Mouse (Mus musculus): ENCODE data around the gene Zcwpw1.
"Not testable (repeated sequence)": the region's sequence is repeated elsewhere in the genome, so short reads cannot be mapped to it uniquely, and the experiment has no call there.

The Zcwpw1 gene

GRCm38 (mm10) chr5:137836611-137837010, 49.0 kb downstream of the Zcwpw1 start:
- no peak for DNase-seq

- DNase-seq: not testable (repeated sequence)
Observed at GRCm38 (mm10) chr5:137837110-137837509, 49.5 kb downstream of the Zcwpw1 start.

DNA sequence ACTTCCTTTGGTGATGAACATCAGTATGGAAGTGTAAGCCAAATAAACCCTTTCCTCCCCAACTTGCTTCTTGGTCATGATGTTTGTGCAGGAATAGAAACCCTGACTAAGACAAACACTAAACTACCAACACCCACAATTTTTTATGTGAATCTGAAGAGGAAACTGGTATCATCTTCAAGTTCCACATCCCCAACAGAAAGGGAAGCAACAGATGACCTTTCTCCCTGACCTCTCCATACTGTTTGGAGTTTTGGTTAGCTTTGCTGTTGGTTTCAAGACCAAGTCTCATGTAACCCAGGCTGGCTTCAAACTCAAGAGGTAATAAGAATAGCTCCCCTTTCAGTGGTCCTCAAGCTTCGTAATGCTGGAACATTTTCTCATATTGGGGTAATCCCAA, 62.7 kb downstream of the Zcwpw1 start:
- not testable (repeated sequence) for DNase-seq

DNA sequence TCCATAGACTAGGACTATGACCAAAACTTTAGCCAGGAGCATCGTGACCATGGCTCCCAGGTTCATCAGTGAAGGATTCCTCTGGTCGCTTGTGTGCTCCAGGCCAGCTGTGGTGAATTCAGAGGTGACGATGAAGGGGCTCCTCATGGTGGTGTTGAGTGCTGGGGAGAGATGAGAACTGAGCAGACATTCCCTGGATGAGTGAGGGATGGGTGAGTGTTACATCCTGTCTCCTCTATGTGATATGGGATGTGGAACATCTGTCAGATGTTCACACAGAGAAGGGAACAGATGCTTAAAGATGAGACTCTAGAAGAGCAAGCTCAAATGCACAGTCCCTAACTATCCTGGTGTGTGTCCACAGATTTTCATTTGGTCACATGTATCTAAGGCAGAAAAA, 67.3 kb downstream of the Zcwpw1 start:
- DNase-seq: not testable (repeated sequence)

DNA sequence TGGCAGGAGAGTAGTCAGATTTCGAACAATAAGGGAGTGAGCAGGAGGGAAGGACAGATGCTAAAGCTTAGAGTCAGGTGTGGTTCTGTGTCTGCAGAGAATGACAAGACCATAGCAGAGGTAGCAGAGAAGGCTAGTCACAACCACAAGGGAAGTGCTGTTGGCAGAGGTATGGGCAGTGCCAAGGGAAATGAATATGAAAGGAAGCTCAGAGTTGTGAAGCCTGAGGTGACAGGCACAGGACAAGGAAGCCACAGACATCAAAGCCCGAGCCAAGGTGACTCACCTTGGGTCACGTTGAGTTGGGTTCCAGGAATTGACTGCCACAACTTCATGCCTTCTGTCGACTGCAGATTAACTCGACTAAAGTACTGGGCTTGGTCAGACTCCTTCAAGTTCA, 69.3 kb downstream of the Zcwpw1 start:
- DNase-seq: not testable (repeated sequence)

DNA sequence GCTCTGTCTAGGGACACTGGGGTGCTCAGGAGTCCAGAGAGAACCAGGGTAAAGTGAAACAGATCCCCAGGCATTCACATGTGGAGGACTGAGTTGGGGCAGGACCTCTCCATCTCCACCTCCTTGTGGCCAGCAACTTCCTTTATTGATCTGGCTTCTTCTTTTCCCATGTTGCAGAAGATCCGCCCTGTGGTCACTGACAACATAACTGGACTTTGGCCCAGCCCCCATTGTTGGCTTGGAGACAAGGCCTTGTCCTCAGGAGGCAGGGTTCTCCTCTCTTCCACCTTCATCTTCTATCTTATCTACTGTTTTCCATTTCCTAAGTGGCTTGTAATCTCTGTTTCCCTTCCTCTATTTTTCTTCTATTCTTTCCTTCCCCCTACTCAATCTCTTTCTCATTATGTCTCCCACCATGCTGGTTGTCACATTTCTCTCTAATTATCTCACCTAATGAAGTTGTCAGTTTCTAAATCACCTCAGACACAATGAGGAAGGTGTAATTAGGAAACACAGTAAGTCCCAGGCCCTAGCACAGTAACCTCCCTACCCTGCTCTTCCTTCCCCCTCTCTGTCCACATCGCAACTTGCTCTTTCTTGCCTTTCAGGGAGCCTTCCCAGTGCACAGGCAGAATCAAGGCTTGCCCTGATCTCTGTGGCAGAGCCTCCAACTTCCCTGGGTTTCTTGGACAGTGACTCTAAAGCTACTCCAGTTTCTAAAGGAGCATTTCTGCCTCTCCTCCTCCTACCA, 70.5 kb downstream of the Zcwpw1 start, which contains the start of gene Pilrb1:
Gene Pilrb1, minus strand, starts transcription at position 147 of the 751 bp plus-strand sequence.
- DNase-seq: not testable (repeated sequence)

GRCm38 (mm10) chr5:137864008-137864407, 76.4 kb downstream of the Zcwpw1 start:
- not testable (repeated sequence) for DNase-seq

GRCm38 (mm10) chr5:137868600-137868999, 81.0 kb downstream of the Zcwpw1 start:
- DNase-seq: not testable (repeated sequence)

- not testable (repeated sequence) for DNase-seq
Observed at GRCm38 (mm10) chr5:137871644-137872380, 84.2 kb downstream of the Zcwpw1 start, which contains the start of gene Pilrb2. Gene Pilrb2, minus strand, starts transcription at chr5:137871815.
